Mouse (Mus musculus): ENCODE measurements at regions not wholly inside any gene's neighbourhood (a gene's known extent, or its start where the extent isn't known, plus 50 kb on each side); places are given as distances from the start of the nearest gene placed in this dataset.

DNA sequence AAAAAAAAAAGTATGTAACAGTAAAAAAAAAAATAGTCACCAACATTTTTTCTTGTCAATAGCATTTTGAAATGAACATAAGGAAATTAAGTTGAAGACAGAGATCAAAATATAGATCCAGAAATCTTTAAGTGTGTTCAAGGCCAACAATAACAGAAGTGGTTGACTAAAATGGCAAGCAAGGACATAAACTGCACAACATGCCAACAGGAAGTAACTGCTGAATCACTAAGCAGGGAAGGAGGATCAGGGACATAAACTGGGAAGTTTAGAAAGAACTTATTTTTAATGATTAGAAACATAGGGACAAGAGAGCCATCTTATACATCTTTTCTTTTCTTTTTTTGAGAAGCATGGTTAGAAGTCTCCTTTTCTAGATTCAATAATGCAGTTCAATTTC is 318.8 kb downstream of the Tex13c3 start:
- Histone ChIP-seq H3K27me3 (replicated peaks) (no peaks in the 10 kb centered on the region), H3K4me3 (replicated peaks in 1 of 3; ENCODE audit: low read depth in 2 of 3, low read length in 2 of 3, poor library complexity in 1 of 3) (no peak overlapping the region), H3K4me1 (ENCODE audit: control insufficient read depth in 1 of 2, insufficient read depth in 2 of 2) (peaks cover 4 to 24% of the 10 kb centered on the region in 2 experiments; a peak in 2 of 4 replicates), H3K9me3 (replicated peaks; ENCODE audit: low read length) (no peaks in the 10 kb centered on the region), H3K9ac (ENCODE audit: insufficient read depth, low read depth) (no peak overlapping the region), H3K36me3 (replicated peaks in 1 of 2; ENCODE audit: control insufficient read depth in 1 of 2, insufficient read depth in 1 of 2, low read length in 1 of 2) (no peaks in the 10 kb centered on the region), H3K79me2 (replicated peaks; ENCODE audit: control insufficient read depth, extremely low read depth, insufficient read depth, poor library complexity, severe bottlenecking) (no peaks in the 10 kb centered on the region), H3K4me2 (ENCODE audit: insufficient read depth, low read depth, poor library complexity, severe bottlenecking) (no peak overlapping the region), H3K27ac (ENCODE audit: insufficient read depth, low read depth) (no peak overlapping the region)
- TF ChIP-seq ETS1 (conservative IDR thresholded peaks at IDR 0.05; ENCODE audit: low read depth, low read length) (no peak), GABPA (IDR thresholded peaks at IDR 0.05; ENCODE audit: insufficient replicate concordance, low read depth, low read length) (no peak), MAX (IDR thresholded peaks at IDR 0.05; ENCODE audit: low read length) (no peak), EP300 (IDR thresholded peaks at IDR 0.05; ENCODE audit: low read length) (no peak), MEF2A (IDR thresholded peaks at IDR 0.05; ENCODE audit: borderline replicate concordance, low read depth, low read length) (no peak), CHD2 (IDR thresholded peaks at IDR 0.05; ENCODE audit: low read length) (no peak), JUN (IDR thresholded peaks at IDR 0.05; ENCODE audit: insufficient read depth, low read depth, low read length) (no peak), USF2 (conservative IDR thresholded peaks at IDR 0.05; ENCODE audit: low read depth, low read length) (no peak), MYC (IDR thresholded peaks at IDR 0.05; ENCODE audit: low read depth, low read length) (no peak), IRF4 (IDR thresholded peaks at IDR 0.05; ENCODE audit: low read depth, low read length) (no peak), ZC3H11A (IDR thresholded peaks at IDR 0.05; ENCODE audit: low read depth, low read length) (no peak), ELF1 (IDR thresholded peaks at IDR 0.05; ENCODE audit: low read depth, low read length) (no peak), KAT2A (IDR thresholded peaks at IDR 0.05; ENCODE audit: insufficient replicate concordance, low read length) (no peak), SMC3 (IDR thresholded peaks at IDR 0.05; ENCODE audit: low read depth, low read length) (no peak)
- in situ Hi-C loops (cut with MboI; ENCODE audit: low pct_ligation_motif_present, low pct_unique_long_range_greater_than_20kb, low sequenced_read_pairs) = no loop called here
- dilution Hi-C loops (cut with MboI; ENCODE audit: extremely low pct_ligation_motif_present, extremely low pct_unique_long_range_greater_than_20kb, low sequenced_read_pairs) = no loop called here
- no peak for DNase-seq (ENCODE audit: extremely low read depth)

- dilution Hi-C loops (cut with MboI; ENCODE audit: extremely low pct_ligation_motif_present, extremely low pct_unique_long_range_greater_than_20kb, low sequenced_read_pairs) = no loop called here
- no peak overlapping the region for H3K9ac ChIP-seq (ENCODE audit: insufficient read depth, low read depth)
- H3K27ac ChIP-seq (ENCODE audit: insufficient read depth, low read depth) = no peak overlapping the region
- peak; percentile 41 for DNase-seq (ENCODE audit: extremely low read depth)
- H3K4me3 ChIP-seq (replicated peaks in 1 of 3; ENCODE audit: low read depth in 2 of 3, low read length in 2 of 3, poor library complexity in 1 of 3) = no peak overlapping the region
- H3K36me3 ChIP-seq (replicated peaks in 1 of 2; ENCODE audit: control insufficient read depth in 1 of 2, insufficient read depth in 1 of 2, low read length in 1 of 2) = no peaks in the 10 kb centered on the region
- TF ChIP-seq BHLHE40 (IDR thresholded peaks at IDR 0.05; ENCODE audit: low read depth, low read length) (peak; percentile 42; the same call in 1 of the 2 replicates), ZKSCAN1 (IDR thresholded peaks at IDR 0.05; ENCODE audit: borderline replicate concordance, low read depth, low read length) (no peak), JUND (conservative IDR thresholded peaks at IDR 0.05; ENCODE audit: low read depth, low read length) (no peak; the same call in 1 of the 2 replicates), MAX (IDR thresholded peaks at IDR 0.05; ENCODE audit: low read length) (no peak), MEF2A (IDR thresholded peaks at IDR 0.05; ENCODE audit: borderline replicate concordance, low read depth, low read length) (peak; percentile 59; the same call in 1 of the 2 replicates), MAZ (IDR thresholded peaks at IDR 0.05; ENCODE audit: low read depth, low read length) (0 out of 2 replicates have a peak, but pooled peaks have one; percentile 45), CHD1 (IDR thresholded peaks at IDR 0.05; ENCODE audit: low read depth, low read length) (no peak), EP300 (IDR thresholded peaks at IDR 0.05; ENCODE audit: low read length) (peak; percentile 68), IRF4 (IDR thresholded peaks at IDR 0.05; ENCODE audit: low read depth, low read length) (peak; percentile 83), CHD2 (IDR thresholded peaks at IDR 0.05; ENCODE audit: low read length) (peak; percentile 34), ELF1 (IDR thresholded peaks at IDR 0.05; ENCODE audit: low read depth, low read length) (no peak), KAT2A (IDR thresholded peaks at IDR 0.05; ENCODE audit: insufficient replicate concordance, low read length) (no peak), JUN (IDR thresholded peaks at IDR 0.05; ENCODE audit: insufficient read depth, low read depth, low read length) (peak; percentile 36; the same call in 1 of the 2 replicates), SMC3 (IDR thresholded peaks at IDR 0.05; ENCODE audit: low read depth, low read length) (no peak)
- peak overlapping the region; percentile 56; the same call in 1 of the 2 replicates for H3K4me2 ChIP-seq (ENCODE audit: insufficient read depth, low read depth, poor library complexity, severe bottlenecking)
- H3K27me3 ChIP-seq (replicated peaks) = no peaks in the 10 kb centered on the region
- in situ Hi-C loops (cut with MboI; ENCODE audit: low pct_ligation_motif_present, low pct_unique_long_range_greater_than_20kb, low sequenced_read_pairs) = no loop called here
- no peaks in the 10 kb centered on the region for H3K79me2 ChIP-seq (replicated peaks; ENCODE audit: control insufficient read depth, extremely low read depth, insufficient read depth, poor library complexity, severe bottlenecking)
- no peaks in the 10 kb centered on the region for H3K9me3 ChIP-seq (replicated peaks; ENCODE audit: low read length)
- H3K4me1 ChIP-seq (ENCODE audit: control insufficient read depth in 1 of 2, insufficient read depth in 2 of 2) = peaks cover 4 to 27% of the 10 kb centered on the region in 2 experiments; a peak in 2 of 4 replicates
Measured at GRCm38 (mm10) chrX:19160275-19160930, 320.7 kb downstream of the Tex13c3 start.
